Mouse (Mus musculus): ENCODE data around the gene Cops4. TPM values are rescaled to one million over a fixed set of nuclear protein-coding genes. Genes with fewer than 3 reads are reported as not detected.

Cops4 gene
- polyA plus RNA-seq, 1 experiment from 2014 or later: 212 TPM

GRCm38 (mm10) chr5:100574771-100575170, 56.7 kb downstream of the Cops4 start:
- Histone ChIP-seq H3K27me3 (ENCODE audit: control insufficient read depth, insufficient read depth, low read length) (no peaks in the 10 kb centered on the region), H3K9me3 (ENCODE audit: control insufficient read depth, low read length) (no peaks in the 10 kb centered on the region), H3K4me2 (replicated peaks; ENCODE audit: low read depth, low read length) (no peak overlapping the region), H3K27ac (ENCODE audit: low read depth, low read length) (no peak overlapping the region), H3K36me3 (ENCODE audit: control insufficient read depth, insufficient read depth, low read length) (no peaks in the 10 kb centered on the region), H3K4me3 (ENCODE audit: low read length) (no peak overlapping the region), H3K9ac (ENCODE audit: low read depth, low read length) (no peak overlapping the region), H3K4me1 (ENCODE audit: control insufficient read depth, insufficient read depth, low read length) (0 out of 2 replicates have a peak, but pooled peaks cover 5% of the 10 kb centered on the region)
- ATAC-seq (ENCODE audit: low FRiP score, low TSS enrichment): no peak
- 68% methylated on average over 1 of the region's 1 CpGs for WGBS

- WGBS: 82% methylated on average over 5 of the region's 5 CpGs
- H3K36me3 ChIP-seq (ENCODE audit: control insufficient read depth, insufficient read depth, low read length): no peaks in the 10 kb centered on the region
- no peak overlapping the region for H3K4me2 ChIP-seq (replicated peaks; ENCODE audit: low read depth, low read length)
- no peak for ATAC-seq (ENCODE audit: low FRiP score, low TSS enrichment)
- H3K9ac ChIP-seq (ENCODE audit: low read depth, low read length): no peak overlapping the region
- H3K27me3 ChIP-seq (ENCODE audit: control insufficient read depth, insufficient read depth, low read length): no peaks in the 10 kb centered on the region
- no peak overlapping the region for H3K4me3 ChIP-seq (ENCODE audit: low read length)
- H3K27ac ChIP-seq (ENCODE audit: low read depth, low read length): no peak overlapping the region
- H3K4me1 ChIP-seq (ENCODE audit: control insufficient read depth, insufficient read depth, low read length): no peaks in the 10 kb centered on the region
- H3K9me3 ChIP-seq (ENCODE audit: control insufficient read depth, low read length): no peaks in the 10 kb centered on the region
Measured at GRCm38 (mm10) chr5:100578863-100579411, 60.8 kb downstream of the Cops4 start.

DNA sequence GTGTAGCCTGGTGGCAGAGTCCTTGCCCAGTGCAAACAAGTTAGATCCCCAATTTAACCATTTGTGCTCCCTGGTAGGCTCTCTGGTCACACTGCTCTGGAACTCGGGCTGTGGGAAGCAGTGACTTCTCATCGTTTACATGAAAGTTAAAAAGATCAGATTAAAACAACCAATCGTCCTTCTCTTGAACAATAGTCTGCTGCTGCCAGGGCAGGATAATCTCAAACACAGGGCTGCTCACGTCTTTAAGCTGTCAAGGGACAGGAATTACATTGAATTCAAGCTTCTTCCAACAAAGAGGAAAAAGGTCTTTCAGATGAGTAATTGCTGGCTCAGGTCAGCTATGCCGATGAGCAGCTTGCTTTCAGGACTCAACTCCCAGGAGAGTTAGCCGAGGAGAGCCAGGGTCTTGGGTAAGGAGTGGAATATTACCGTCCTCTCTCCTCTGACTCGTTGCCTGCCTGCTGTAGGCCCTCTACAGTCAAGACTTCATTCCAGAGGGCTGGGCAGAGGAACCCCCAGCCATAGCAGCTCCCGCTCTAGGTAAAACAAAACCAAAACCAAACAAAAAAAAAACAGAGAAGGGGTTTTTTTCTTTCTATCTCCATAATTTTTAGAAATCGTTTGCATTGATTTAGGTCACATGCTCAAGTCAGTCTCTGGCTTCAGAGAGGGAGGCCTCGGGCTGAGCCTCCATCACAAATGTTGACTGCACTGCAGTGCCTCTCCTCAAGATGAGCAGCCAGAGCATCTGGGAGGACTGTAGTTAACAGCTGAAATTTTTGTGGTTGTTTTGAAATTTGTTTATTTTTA, 63.7 kb downstream of the Cops4 start:
- H3K9me3 ChIP-seq (ENCODE audit: control insufficient read depth, low read length): no peaks in the 10 kb centered on the region
- ATAC-seq (ENCODE audit: low FRiP score, low TSS enrichment): no peak
- 61% methylated on average over 11 of the region's 11 CpGs for WGBS

DNA sequence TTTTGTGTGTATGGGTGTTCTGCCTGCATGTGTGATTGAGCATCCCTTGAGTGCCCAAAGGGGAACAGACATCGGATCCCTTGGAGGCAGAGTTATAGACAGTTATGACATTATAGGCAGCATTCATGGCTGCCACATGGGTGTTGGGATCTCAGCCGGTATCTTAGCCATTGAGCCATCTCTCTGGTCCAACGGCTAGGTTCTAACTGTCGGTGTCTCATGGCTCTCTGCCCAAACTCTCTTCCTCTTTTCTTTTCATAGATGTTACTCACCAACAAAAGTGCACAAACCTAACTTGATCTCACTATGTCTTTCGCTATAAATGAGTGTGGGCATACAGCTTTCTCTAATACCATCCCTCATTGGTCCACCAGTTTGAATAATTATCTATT, 64.3 kb downstream of the Cops4 start:
- 93% methylated on average over 5 of the region's 5 CpGs for WGBS
- H3K9ac ChIP-seq (ENCODE audit: low read depth, low read length): no peak overlapping the region

More for the DNA sequence above, 63.7 kb downstream of the Cops4 start:
- Histone ChIP-seq H3K9ac (ENCODE audit: low read depth, low read length) (no peak overlapping the region), H3K27me3 (ENCODE audit: control insufficient read depth, insufficient read depth, low read length) (no peaks in the 10 kb centered on the region), H3K4me1 (ENCODE audit: control insufficient read depth, insufficient read depth, low read length) (no peaks in the 10 kb centered on the region), H3K4me3 (ENCODE audit: low read length) (no peak overlapping the region), H3K36me3 (ENCODE audit: control insufficient read depth, insufficient read depth, low read length) (no peaks in the 10 kb centered on the region), H3K27ac (ENCODE audit: low read depth, low read length) (no peak overlapping the region), H3K4me2 (replicated peaks; ENCODE audit: low read depth, low read length) (no peak overlapping the region)

DNA sequence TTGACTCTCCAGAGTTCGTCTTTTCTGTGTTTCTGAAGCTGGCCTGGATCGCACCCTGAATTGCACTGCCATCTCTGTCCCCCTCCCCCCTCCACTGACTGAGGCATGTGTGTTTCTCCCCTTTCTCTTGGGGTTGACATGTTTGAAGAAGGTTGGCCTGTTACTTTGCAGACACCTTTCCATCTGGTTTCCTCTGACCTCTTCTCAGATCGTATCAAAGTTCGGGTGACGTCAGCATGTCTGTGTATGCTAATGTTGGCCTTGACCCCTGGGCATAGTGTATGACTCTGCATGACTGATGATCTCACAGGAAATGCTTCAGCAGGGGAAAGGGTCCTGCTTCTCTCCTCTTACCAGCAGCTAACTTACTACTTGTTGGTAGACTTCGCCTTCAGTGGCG, 65.0 kb downstream of the Cops4 start:
- Histone ChIP-seq H3K4me3 (ENCODE audit: low read length) (no peak overlapping the region), H3K9me3 (ENCODE audit: control insufficient read depth, low read length) (no peaks in the 10 kb centered on the region), H3K36me3 (ENCODE audit: control insufficient read depth, insufficient read depth, low read length) (no peaks in the 10 kb centered on the region), H3K9ac (ENCODE audit: low read depth, low read length) (no peak overlapping the region), H3K4me1 (ENCODE audit: control insufficient read depth, insufficient read depth, low read length) (no peaks in the 10 kb centered on the region), H3K27me3 (ENCODE audit: control insufficient read depth, insufficient read depth, low read length) (no peaks in the 10 kb centered on the region), H3K4me2 (replicated peaks; ENCODE audit: low read depth, low read length) (no peak overlapping the region), H3K27ac (ENCODE audit: low read depth, low read length) (no peak overlapping the region)
- WGBS: 90% methylated on average over 7 of the region's 7 CpGs
- ATAC-seq (ENCODE audit: low FRiP score, low TSS enrichment): no peak

More for the DNA sequence above, 64.3 kb downstream of the Cops4 start:
- no peaks in the 10 kb centered on the region for H3K27me3 ChIP-seq (ENCODE audit: control insufficient read depth, insufficient read depth, low read length)
- H3K4me1 ChIP-seq (ENCODE audit: control insufficient read depth, insufficient read depth, low read length): no peaks in the 10 kb centered on the region
- no peak overlapping the region for H3K4me2 ChIP-seq (replicated peaks; ENCODE audit: low read depth, low read length)
- no peak overlapping the region for H3K27ac ChIP-seq (ENCODE audit: low read depth, low read length)
- H3K9me3 ChIP-seq (ENCODE audit: control insufficient read depth, low read length): no peaks in the 10 kb centered on the region
- H3K36me3 ChIP-seq (ENCODE audit: control insufficient read depth, insufficient read depth, low read length): no peaks in the 10 kb centered on the region
- H3K4me3 ChIP-seq (ENCODE audit: low read length): no peak overlapping the region
- no peak for ATAC-seq (ENCODE audit: low FRiP score, low TSS enrichment)

GRCm38 (mm10) chr5:100585206-100585644, 67.1 kb downstream of the Cops4 start:
- H3K9ac ChIP-seq (ENCODE audit: low read depth, low read length): no peak overlapping the region
- ATAC-seq (ENCODE audit: low FRiP score, low TSS enrichment): no peak

GRCm38 (mm10) chr5:100585657-100586056, 67.5 kb downstream of the Cops4 start:
- Histone ChIP-seq H3K27ac (ENCODE audit: low read depth, low read length) (no peak overlapping the region), H3K4me1 (ENCODE audit: control insufficient read depth, insufficient read depth, low read length) (no peaks in the 10 kb centered on the region), H3K36me3 (ENCODE audit: control insufficient read depth, insufficient read depth, low read length) (no peaks in the 10 kb centered on the region), H3K4me3 (ENCODE audit: low read length) (no peak overlapping the region), H3K4me2 (replicated peaks; ENCODE audit: low read depth, low read length) (no peak overlapping the region), H3K9me3 (ENCODE audit: control insufficient read depth, low read length) (no peaks in the 10 kb centered on the region), H3K9ac (ENCODE audit: low read depth, low read length) (no peak overlapping the region), H3K27me3 (ENCODE audit: control insufficient read depth, insufficient read depth, low read length) (no peaks in the 10 kb centered on the region)
- 96% methylated on average over 3 of the region's 3 CpGs for WGBS
- no peak for ATAC-seq (ENCODE audit: low FRiP score, low TSS enrichment)

More at GRCm38 (mm10) chr5:100585206-100585644, 67.1 kb downstream of the Cops4 start:
- Histone ChIP-seq H3K27me3 (ENCODE audit: control insufficient read depth, insufficient read depth, low read length) (no peaks in the 10 kb centered on the region), H3K36me3 (ENCODE audit: control insufficient read depth, insufficient read depth, low read length) (no peaks in the 10 kb centered on the region), H3K9me3 (ENCODE audit: control insufficient read depth, low read length) (no peaks in the 10 kb centered on the region), H3K27ac (ENCODE audit: low read depth, low read length) (no peak overlapping the region), H3K4me2 (replicated peaks; ENCODE audit: low read depth, low read length) (no peak overlapping the region), H3K4me3 (ENCODE audit: low read length) (no peak overlapping the region), H3K4me1 (ENCODE audit: control insufficient read depth, insufficient read depth, low read length) (no peaks in the 10 kb centered on the region)
- WGBS: 90% methylated on average over 8 of the region's 8 CpGs

- Histone ChIP-seq H3K27me3 (ENCODE audit: control insufficient read depth, insufficient read depth, low read length) (no peaks in the 10 kb centered on the region), H3K9ac (ENCODE audit: low read depth, low read length) (no peak overlapping the region), H3K9me3 (ENCODE audit: control insufficient read depth, low read length) (no peaks in the 10 kb centered on the region), H3K4me2 (replicated peaks; ENCODE audit: low read depth, low read length) (no peak overlapping the region), H3K27ac (ENCODE audit: low read depth, low read length) (no peak overlapping the region), H3K4me3 (ENCODE audit: low read length) (no peak overlapping the region), H3K4me1 (ENCODE audit: control insufficient read depth, insufficient read depth, low read length) (no peaks in the 10 kb centered on the region), H3K36me3 (ENCODE audit: control insufficient read depth, insufficient read depth, low read length) (no peaks in the 10 kb centered on the region)
- ATAC-seq (ENCODE audit: low FRiP score, low TSS enrichment): no peak
- 94% methylated on average over 7 of the region's 7 CpGs for WGBS
Measured at GRCm38 (mm10) chr5:100587136-100587535, 69.0 kb downstream of the Cops4 start.

GRCm38 (mm10) chr5:100587626-100588025, 69.5 kb downstream of the Cops4 start:
- Histone ChIP-seq H3K27ac (ENCODE audit: low read depth, low read length) (no peak overlapping the region), H3K9ac (ENCODE audit: low read depth, low read length) (no peak overlapping the region), H3K4me1 (ENCODE audit: control insufficient read depth, insufficient read depth, low read length) (no peaks in the 10 kb centered on the region), H3K9me3 (ENCODE audit: control insufficient read depth, low read length) (no peaks in the 10 kb centered on the region), H3K36me3 (ENCODE audit: control insufficient read depth, insufficient read depth, low read length) (no peaks in the 10 kb centered on the region), H3K27me3 (ENCODE audit: control insufficient read depth, insufficient read depth, low read length) (no peaks in the 10 kb centered on the region), H3K4me2 (replicated peaks; ENCODE audit: low read depth, low read length) (no peak overlapping the region), H3K4me3 (ENCODE audit: low read length) (no peak overlapping the region)
- ATAC-seq (ENCODE audit: low FRiP score, low TSS enrichment): no peak
- 47% methylated on average over 2 of the region's 2 CpGs for WGBS

Data from kidney, embryonic 14.5 days (tissue).